Mouse (Mus musculus) mesoderm, embryonic 11.5 days (tissue): ENCODE results near the gene Acp1.

Experiments
- DNase-seq: peaks from one replicate; pipeline ENCODE4 v3.0.0-alpha.2; 2012; ENCODE audit warnings: low read depth, low spot score

Acp1 gene

DNA sequence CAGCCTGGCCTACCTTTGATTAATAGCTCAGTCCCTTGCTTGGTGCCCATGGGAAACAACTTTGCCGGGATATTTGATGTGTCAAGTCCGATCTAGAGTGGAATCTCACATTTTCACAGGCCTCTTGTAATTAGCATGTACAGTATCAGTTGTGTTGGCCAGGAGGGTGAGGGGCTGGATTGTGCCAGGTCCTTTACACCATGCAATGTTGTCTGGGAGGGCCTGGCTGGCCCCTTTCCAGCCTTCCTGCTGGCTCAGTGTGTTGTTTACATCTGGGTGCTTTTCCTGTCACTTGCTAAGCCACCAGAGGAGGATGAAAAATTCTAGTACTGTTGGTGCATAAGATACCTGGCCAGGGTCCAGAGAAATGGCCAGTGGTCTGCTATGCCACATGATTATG is 47.0 kb downstream of the Acp1 start:
- DNase-seq: no peak

DNA sequence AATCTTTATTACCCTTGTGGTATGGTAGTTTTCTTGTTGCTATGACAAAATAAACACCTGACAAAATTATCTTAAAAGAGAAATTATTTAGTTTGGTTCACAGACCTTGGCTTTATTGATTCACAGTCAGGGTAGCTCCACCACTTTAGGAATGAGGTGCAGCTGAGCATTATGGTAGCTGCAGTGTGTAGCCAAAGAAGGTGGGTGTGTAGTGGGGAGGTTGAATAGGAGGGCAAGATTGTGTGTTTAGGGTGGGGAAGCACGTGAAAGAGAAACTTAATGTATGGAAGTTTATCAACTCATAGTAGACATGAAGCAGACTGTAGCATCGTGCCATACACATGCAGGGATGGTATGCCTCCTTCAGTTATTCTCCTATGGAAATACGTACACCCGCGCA is 55.2 kb downstream of the Acp1 start:
- no peak for DNase-seq

DNA sequence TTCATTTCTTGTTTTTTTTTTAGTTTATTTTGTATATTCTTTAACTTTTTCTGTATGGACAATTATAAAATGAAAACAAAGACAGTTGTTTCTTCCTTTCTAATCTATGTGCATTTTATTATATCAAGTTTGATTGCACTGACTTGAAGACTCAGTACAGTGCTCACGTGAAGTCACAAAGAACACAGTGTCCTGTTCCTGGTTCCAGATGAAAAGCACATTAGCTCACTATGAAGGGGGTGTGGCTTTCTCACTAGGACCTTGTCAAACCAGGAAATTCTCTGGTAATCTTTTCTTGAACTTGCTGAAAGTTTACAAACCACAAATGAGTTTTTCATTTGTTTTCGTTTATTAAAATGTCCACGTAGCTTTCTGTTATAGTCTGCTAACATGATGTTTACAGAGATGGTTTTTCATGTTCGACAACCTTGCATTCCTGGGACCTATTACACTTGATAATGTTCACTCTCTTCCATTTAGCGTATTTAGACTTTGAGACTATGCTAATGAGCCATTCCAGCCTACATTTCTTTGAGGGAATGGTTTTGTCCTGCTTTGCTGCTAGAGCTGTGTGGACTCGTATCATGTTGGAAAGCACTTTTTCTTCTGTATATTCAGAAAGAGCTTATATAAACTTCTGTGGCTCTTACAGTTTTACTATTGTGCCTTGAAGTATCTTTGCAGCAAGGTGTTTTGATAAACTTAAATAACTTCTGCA is 55.8 kb downstream of the Acp1 start:
- no peak for DNase-seq

DNA sequence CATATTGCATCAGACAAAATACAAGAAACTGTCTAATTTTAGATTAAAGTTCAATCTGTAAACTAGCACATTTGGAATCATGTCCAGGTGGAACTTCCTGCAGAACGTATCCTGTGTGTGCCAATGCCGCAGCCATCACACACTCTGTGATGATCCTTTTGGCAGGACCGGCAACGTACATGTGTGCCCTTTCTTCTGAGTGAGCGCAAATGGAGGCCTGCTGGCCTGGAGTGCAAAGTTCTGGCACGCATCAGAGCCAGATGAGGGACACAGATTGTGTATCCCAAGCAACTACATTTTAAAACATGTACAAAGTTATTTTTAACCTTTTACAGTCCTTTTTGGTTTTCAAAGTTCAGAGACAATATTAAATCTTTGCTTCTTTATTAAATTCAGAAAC is 59.5 kb downstream of the Acp1 start:
- DNase-seq: no peak

GRCm38 (mm10) chr12:30850902-30851301 is 60.5 kb downstream of the Acp1 start:
- DNase-seq: no peak

GRCm38 (mm10) chr12:30848521-30848920 is 62.9 kb downstream of the Acp1 start:
- no peak for DNase-seq
